Mouse (Mus musculus): ENCODE data around the gene Syne1.

DNA sequence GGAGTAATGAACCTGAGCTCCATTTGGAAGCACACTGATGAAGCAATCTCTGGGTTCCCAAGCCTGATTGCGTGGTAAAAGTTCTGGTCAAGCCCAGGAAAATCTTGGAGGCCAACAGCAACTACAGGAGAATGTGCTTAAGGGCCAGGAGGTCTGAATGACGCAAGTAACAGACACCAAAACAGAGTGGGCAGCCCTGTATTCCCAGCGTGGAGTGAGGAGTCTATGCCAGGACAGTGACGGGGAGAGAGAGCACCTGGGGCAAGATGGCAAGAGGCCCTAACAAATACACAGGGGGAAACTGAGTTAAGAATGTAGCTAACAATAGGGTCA lies 411.4 kb downstream of the Syne1 start:
- TF ChIP-seq CTCF (IDR thresholded peaks at IDR 0.05; ENCODE audit: borderline replicate concordance, insufficient read depth, low read length): no peak
- TF ChIP-seq POLR2A (IDR thresholded peaks at IDR 0.05; ENCODE audit: low read depth, low read length): no peak
